Mouse (Mus musculus): ENCODE measurements around the gene Fanca.
"Not testable (repeated sequence)": the region's sequence is repeated elsewhere in the genome, so short reads cannot be mapped to it uniquely, and the experiment has no call there.

Fanca gene

DNA sequence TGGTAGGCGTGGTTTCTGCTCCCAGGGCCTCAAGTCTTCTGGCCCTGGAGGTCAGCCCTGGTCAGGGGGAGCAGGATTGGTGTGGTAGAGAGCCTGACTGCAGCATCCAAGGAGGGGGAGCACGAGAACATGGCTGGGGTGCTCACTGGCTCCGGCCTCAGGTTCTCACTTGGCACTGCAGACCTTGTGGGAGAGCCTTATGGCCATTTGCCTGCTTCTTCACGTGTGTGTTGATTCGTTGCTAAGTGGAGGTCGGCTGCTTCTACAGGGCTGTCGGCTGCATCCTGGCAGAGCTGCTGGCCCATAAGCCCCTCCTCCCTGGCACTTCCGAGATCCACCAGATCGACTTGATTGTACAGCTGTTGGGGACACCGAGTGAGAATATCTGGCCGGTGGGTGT lies 88.0 kb downstream of the Fanca start:
- DNase-seq, result not testable (repeated sequence)

DNA sequence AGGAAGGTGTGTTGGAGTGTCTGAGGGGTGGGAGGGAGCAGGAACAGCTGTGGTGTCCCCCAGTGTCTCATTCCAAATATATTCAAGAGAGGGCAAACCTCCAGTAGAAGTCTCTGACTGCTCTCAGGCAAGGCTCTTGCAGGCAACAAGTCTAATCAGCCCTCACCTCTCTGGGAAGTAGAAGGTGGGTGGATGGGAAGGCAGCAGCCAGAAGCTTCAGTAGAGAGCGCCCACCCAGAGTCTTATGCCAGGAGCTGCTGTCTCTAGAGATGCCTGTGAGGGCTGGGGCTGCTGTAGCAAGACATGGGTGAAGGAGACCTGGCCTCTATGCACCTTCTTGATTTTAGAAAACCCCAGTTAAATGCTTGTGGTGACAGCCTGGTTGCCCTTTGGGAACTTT lies 90.0 kb downstream of the Fanca start:
- no peak for DNase-seq

DNA sequence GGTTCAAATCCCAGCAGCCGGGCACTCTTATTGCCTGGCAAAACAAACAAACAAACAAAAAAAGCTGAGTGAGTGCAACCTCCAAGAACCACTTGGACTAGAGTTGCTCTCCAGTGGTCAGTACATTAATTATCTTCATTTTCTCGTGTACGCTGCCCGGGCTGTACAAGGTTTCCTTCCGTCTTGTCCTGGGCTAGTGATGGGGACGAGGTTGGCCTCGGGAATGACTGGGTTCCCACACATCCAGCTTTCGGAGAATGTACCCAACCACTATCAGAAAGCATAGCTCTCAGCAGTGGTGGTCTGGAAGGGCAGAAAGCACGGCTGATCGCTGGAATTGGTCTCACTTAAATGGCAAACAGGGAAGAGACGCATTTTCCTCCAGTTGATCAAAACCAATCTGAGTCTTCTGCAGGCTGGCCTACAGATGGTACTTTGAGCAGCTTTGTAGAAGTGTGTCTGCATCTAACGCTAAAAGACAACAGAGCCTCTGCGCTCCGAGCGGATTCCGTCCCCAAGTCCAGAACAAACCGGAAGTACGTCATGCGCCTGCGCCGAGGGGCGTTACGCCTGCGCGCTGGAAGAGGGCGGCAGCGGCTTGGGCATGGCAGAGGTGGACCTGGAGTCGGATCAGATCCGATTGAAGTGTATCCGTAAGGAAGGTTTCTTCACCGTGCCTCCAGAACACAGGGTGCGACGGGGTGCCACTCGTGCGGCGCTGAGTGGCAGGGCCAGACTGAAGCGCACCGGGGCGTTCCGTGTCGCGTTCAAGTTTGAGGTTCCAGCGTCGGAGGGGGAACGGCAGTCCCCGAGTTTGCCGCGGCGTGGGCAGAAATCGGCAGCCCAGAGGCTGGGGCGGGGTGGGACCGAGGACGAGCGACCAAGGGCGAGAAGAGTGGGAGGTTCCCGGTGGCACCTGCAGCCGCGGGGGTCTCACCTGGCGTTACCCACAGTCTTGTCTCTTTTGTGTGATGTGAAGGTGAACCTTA lies 93.8 kb downstream of the Fanca start, which contains the start of gene Cdk10:
Gene Cdk10 (plus strand): TSS at position 565 of the 989 bp plus-strand sequence.
- DNase-seq, result peak; percentile 95 to 98

DNA sequence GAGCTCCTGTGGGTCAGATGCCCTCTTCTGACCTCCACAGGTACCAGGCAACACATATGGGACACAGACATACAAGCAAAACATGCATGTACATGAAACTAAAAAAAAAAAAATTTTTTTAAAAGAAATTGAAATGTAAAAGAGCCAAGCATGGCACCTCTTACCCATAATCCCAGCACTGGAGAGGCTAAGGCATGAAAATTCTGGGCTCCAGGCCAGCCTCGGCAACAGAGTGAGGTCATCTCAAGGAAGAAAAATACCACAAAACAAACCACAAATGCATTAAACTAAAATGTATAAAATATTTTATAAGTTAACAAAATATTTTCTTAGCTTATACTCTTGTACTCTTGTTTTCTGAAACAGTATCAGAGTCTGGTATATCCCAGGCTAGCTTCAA lies 97.5 kb downstream of the Fanca start:
- no peak for DNase-seq
